Mouse (Mus musculus) midbrain, embryonic 10.5 days (tissue): ENCODE data around the gene Nhlrc2. TPM values are rescaled to one million over a fixed set of nuclear protein-coding genes. Genes with fewer than 3 reads are reported as not detected.
A peak's percentile ranks its signal among the peaks of the same experiment; 100 is the strongest.

Source experiments
- DNase-seq: peaks from one replicate; pipeline ENCODE4 v3.0.0-alpha.2; 2017; ENCODE audit warnings: low spot score
- H3K27ac ChIP-seq: fragments of 300-500 bp; sonication (generic); replicated peaks from 2 replicates; pipeline ENCODE4 v1.5.1; 2016; ENCODE audit warnings: mild to moderate bottlenecking
- H3K27me3 ChIP-seq: fragments of 300-500 bp; sonication (generic); 2 replicates; pipeline ENCODE4 v1.6.1; 2016; ENCODE audit warnings: low read depth, mild to moderate bottlenecking; ENCODE audit not compliant: poor library complexity, severe bottlenecking
- H3K36me3 ChIP-seq: fragments of 300-500 bp; sonication (generic); 2 replicates; pipeline ENCODE4 v1.6.1; 2016; ENCODE audit warnings: mild to moderate bottlenecking, moderate library complexity
- H3K4me1 ChIP-seq: fragments of 300-500 bp; sonication (generic); 2 replicates; pipeline ENCODE4 v1.6.1; 2016
- H3K4me3 ChIP-seq: fragments of 300-500 bp; sonication (generic); 2 replicates; pipeline ENCODE4 v1.5.1; 2016; ENCODE audit warnings: mild to moderate bottlenecking, moderate library complexity
- H3K9me3 ChIP-seq: fragments of 300-500 bp; sonication (generic); replicated peaks from 2 replicates; pipeline ENCODE4 v1.6.1; 2016; ENCODE audit warnings: mild to moderate bottlenecking
- WGBS: fragments of 180-500 bp; shearing (Covaris S2); methylation state at CpG from one replicate; pipeline ENCODE4 v1.1.7; 2016; 5-methylcytosine and 5-hydroxymethylcytosine counted together
- polyA plus RNA-seq: library from polyadenylated mRNA; unstranded; fragments of >200 nt; fragmentation: Nextera tagmentation; extraction: Ambion mirVana; gene quantifications from 2 replicates; pipeline ENCODE4 v1.2.1, GENCODE M21; 2016

The Nhlrc2 gene
- polyA plus RNA-seq, 1 experiment from 2014 or later, result 14.4 TPM

GRCm38 (mm10) chr19:56599996-56600395 lies 51.9 kb downstream of the Nhlrc2 start:
- DNase-seq, result no peak
- Histone ChIP-seq H3K9me3 (no peaks in the 10 kb centered on the region), H3K4me3 (no peak overlapping the region), H3K27ac (no peak overlapping the region), H3K4me1 (no peaks in the 10 kb centered on the region), H3K27me3 (no peaks in the 10 kb centered on the region), H3K36me3 (peaks cover 77% of the 10 kb centered on the region)
- 96% methylated on average over 3 of the region's 3 CpGs for WGBS

GRCm38 (mm10) chr19:56600797-56601196 lies 52.7 kb downstream of the Nhlrc2 start:
- DNase-seq, result no peak
- no peak overlapping the region for H3K4me3 ChIP-seq
- 83% methylated on average over 7 of the region's 7 CpGs for WGBS
- no peaks in the 10 kb centered on the region for H3K9me3 ChIP-seq
- no peak overlapping the region for H3K27ac ChIP-seq
- no peaks in the 10 kb centered on the region for H3K4me1 ChIP-seq
- H3K36me3 ChIP-seq, result peaks cover 69% of the 10 kb centered on the region
- H3K27me3 ChIP-seq, result no peaks in the 10 kb centered on the region

- H3K4me3 ChIP-seq, result no peak overlapping the region
- 91% methylated on average over 15 of the region's 15 CpGs for WGBS
Measured at GRCm38 (mm10) chr19:56601901-56602347, 53.9 kb downstream of the Nhlrc2 start.

GRCm38 (mm10) chr19:56608946-56609345 lies 60.9 kb downstream of the Nhlrc2 start:
- Histone ChIP-seq H3K9me3 (no peaks in the 10 kb centered on the region), H3K4me1 (0 out of 2 replicates have a peak, but pooled peaks cover under 1% of the 10 kb centered on the region), H3K4me3 (no peak overlapping the region), H3K27me3 (no peaks in the 10 kb centered on the region), H3K27ac (no peak overlapping the region), H3K36me3 (peaks cover 4% of the 10 kb centered on the region; the same call in 1 of the 2 replicates)
- 83% methylated on average over 5 of the region's 5 CpGs for WGBS
- DNase-seq, result no peak

More at GRCm38 (mm10) chr19:56601901-56602347, 53.9 kb downstream of the Nhlrc2 start:
- Histone ChIP-seq H3K36me3 (peaks cover 57% of the 10 kb centered on the region), H3K27ac (no peak overlapping the region), H3K27me3 (no peaks in the 10 kb centered on the region), H3K9me3 (no peaks in the 10 kb centered on the region), H3K4me1 (no peaks in the 10 kb centered on the region)
- no peak for DNase-seq

- no peaks in the 10 kb centered on the region for H3K9me3 ChIP-seq
- no peaks in the 10 kb centered on the region for H3K27me3 ChIP-seq
- 90% methylated on average over 5 of the region's 5 CpGs for WGBS
- no peak for DNase-seq
- H3K4me3 ChIP-seq, result no peak overlapping the region
- H3K36me3 ChIP-seq, result no peaks in the 10 kb centered on the region
- no peak overlapping the region for H3K27ac ChIP-seq
- H3K4me1 ChIP-seq, result peaks cover 4% of the 10 kb centered on the region; the same call in 1 of the 2 replicates
Measured at GRCm38 (mm10) chr19:56614131-56614530, 66.1 kb downstream of the Nhlrc2 start.

GRCm38 (mm10) chr19:56618845-56619244 lies 70.8 kb downstream of the Nhlrc2 start:
- H3K9me3 ChIP-seq, result no peaks in the 10 kb centered on the region
- H3K36me3 ChIP-seq, result no peaks in the 10 kb centered on the region
- H3K27ac ChIP-seq, result no peak overlapping the region
- H3K4me1 ChIP-seq, result peaks cover 4% of the 10 kb centered on the region; the same call in 1 of the 2 replicates
- WGBS, result 79% methylated on average over 9 of the region's 9 CpGs
- DNase-seq, result no peak
- H3K4me3 ChIP-seq, result no peak overlapping the region
- H3K27me3 ChIP-seq, result no peaks in the 10 kb centered on the region

- DNase-seq, result no peak
- H3K4me3 ChIP-seq, result no peak overlapping the region
- no peaks in the 10 kb centered on the region for H3K9me3 ChIP-seq
- no peaks in the 10 kb centered on the region for H3K36me3 ChIP-seq
- H3K27me3 ChIP-seq, result no peaks in the 10 kb centered on the region
- no peaks in the 10 kb centered on the region; the same call in 1 of the 2 replicates for H3K4me1 ChIP-seq
- H3K27ac ChIP-seq, result no peak overlapping the region
- WGBS, result 70% methylated on average over 4 of the region's 4 CpGs
Measured at GRCm38 (mm10) chr19:56619546-56619945, 71.5 kb downstream of the Nhlrc2 start.

GRCm38 (mm10) chr19:56621876-56622275 lies 73.8 kb downstream of the Nhlrc2 start:
- Histone ChIP-seq H3K4me3 (no peak overlapping the region), H3K36me3 (no peaks in the 10 kb centered on the region), H3K4me1 (no peaks in the 10 kb centered on the region; the same call in 1 of the 2 replicates), H3K9me3 (no peaks in the 10 kb centered on the region), H3K27me3 (no peaks in the 10 kb centered on the region), H3K27ac (no peak overlapping the region)
- no peak for DNase-seq
- WGBS, result 87% methylated on average over 7 of the region's 7 CpGs

- Histone ChIP-seq H3K36me3 (no peaks in the 10 kb centered on the region), H3K27me3 (no peaks in the 10 kb centered on the region), H3K4me1 (no peaks in the 10 kb centered on the region), H3K9me3 (no peaks in the 10 kb centered on the region), H3K27ac (no peak overlapping the region), H3K4me3 (no peak overlapping the region)
- no peak for DNase-seq
- 87% methylated on average over 10 of the region's 10 CpGs for WGBS
Measured at GRCm38 (mm10) chr19:56627881-56628472, 79.9 kb downstream of the Nhlrc2 start.

- no peak for DNase-seq
- Histone ChIP-seq H3K36me3 (no peaks in the 10 kb centered on the region), H3K27me3 (no peaks in the 10 kb centered on the region), H3K4me1 (no peaks in the 10 kb centered on the region), H3K4me3 (no peak overlapping the region), H3K27ac (no peak overlapping the region), H3K9me3 (no peaks in the 10 kb centered on the region)
- 81% methylated on average over 6 of the region's 6 CpGs for WGBS
Measured at GRCm38 (mm10) chr19:56629647-56630046, 81.6 kb downstream of the Nhlrc2 start.

GRCm38 (mm10) chr19:56631017-56631416 lies 83.0 kb downstream of the Nhlrc2 start:
- Histone ChIP-seq H3K27ac (no peak overlapping the region), H3K4me3 (no peak overlapping the region), H3K27me3 (no peaks in the 10 kb centered on the region), H3K9me3 (no peaks in the 10 kb centered on the region), H3K4me1 (no peaks in the 10 kb centered on the region), H3K36me3 (no peaks in the 10 kb centered on the region)
- no peak for DNase-seq
- WGBS, result 94% methylated on average over 4 of the region's 4 CpGs

- no peaks in the 10 kb centered on the region for H3K27me3 ChIP-seq
- no peak overlapping the region for H3K27ac ChIP-seq
- no peak for DNase-seq
- H3K4me1 ChIP-seq, result no peaks in the 10 kb centered on the region
- H3K4me3 ChIP-seq, result no peak overlapping the region
- WGBS, result 66% methylated on average over 11 of the region's 11 CpGs
- no peaks in the 10 kb centered on the region for H3K9me3 ChIP-seq
- H3K36me3 ChIP-seq, result no peaks in the 10 kb centered on the region
Measured at GRCm38 (mm10) chr19:56631451-56631901, 83.4 kb downstream of the Nhlrc2 start.

- Histone ChIP-seq H3K9me3 (peaks cover 10% of the 10 kb centered on the region), H3K4me1 (peaks cover 23% of the 10 kb centered on the region), H3K4me3 (no peak overlapping the region), H3K27ac (peak overlapping the region; percentile 42), H3K27me3 (no peaks in the 10 kb centered on the region), H3K36me3 (no peaks in the 10 kb centered on the region)
- 47% methylated on average over 12 of the region's 12 CpGs for WGBS
- peak; percentile 27 for DNase-seq
Measured at GRCm38 (mm10) chr19:56637035-56637683, 89.1 kb downstream of the Nhlrc2 start.
